Mouse (Mus musculus) liver, embryonic 14.5 days (tissue): ENCODE data around the gene Ccdc148. TPM values are rescaled to one million over a fixed set of nuclear protein-coding genes. Genes with fewer than 3 reads are reported as not detected.

ENCODE experiments used
- ATAC-seq: fragments of 200-750 bp; cut with Nextera tagmentation; 2 replicates; pipeline ENCODE4 v1.8.0; 2017; ENCODE audit warnings: moderate number of reproducible peaks, mild to moderate bottlenecking, moderate library complexity; ENCODE audit not compliant: insufficient read depth
- DNase-seq, 3 experiments: peaks; one replicate each; pipeline ENCODE4 v3.0.0-alpha.2; 2012 to 2013; ENCODE audit warnings: low read depth in 3 of 3, low spot score in 3 of 3
- H3K27ac ChIP-seq: fragments of 300-500 bp; sonication (generic); 2 replicates; pipeline ENCODE4 v1.5.1; 2014; ENCODE audit warnings: moderate library complexity, mild to moderate bottlenecking, control low read depth, inconsistent platforms
- H3K27me3 ChIP-seq: fragments of 300-500 bp; sonication (generic); 2 replicates; pipeline ENCODE4 v1.6.1; 2014; ENCODE audit warnings: mild to moderate bottlenecking, low read length, moderate library complexity; ENCODE audit not compliant: control insufficient read depth, insufficient read depth
- H3K36me3 ChIP-seq: fragments of 300-500 bp; sonication (generic); replicated peaks from 2 replicates; pipeline ENCODE4 v1.6.1; 2014; ENCODE audit warnings: low read depth; ENCODE audit not compliant: control insufficient read depth, insufficient read depth
- H3K4me1 ChIP-seq, 2 experiments: fragments of 200-500 bp in 1 of 2; fragments of 300-500 bp in 1 of 2; sonication (generic) in 1 of 2; replicated peaks; 2 replicates each; pipeline ENCODE4 v1.6.1; 2012 to 2014; ENCODE audit warnings: antibody characterized with exemption in 1 of 2, inconsistent platforms in 1 of 2, low read length in 1 of 2; ENCODE audit not compliant: control insufficient read depth in 2 of 2, insufficient read depth in 2 of 2
- H3K4me2 ChIP-seq: fragments of 300-500 bp; sonication (generic); 2 replicates; pipeline ENCODE4 v1.6.1; 2014; ENCODE audit warnings: low read depth, mild to moderate bottlenecking, control low read depth, moderate library complexity
- H3K4me3 ChIP-seq, 2 experiments: fragments of 200-500 bp in 1 of 2; fragments of 300-500 bp in 1 of 2; sonication (generic) in 1 of 2; 2 replicates each; pipeline ENCODE4 v1.5.1; 2012 to 2014; ENCODE audit warnings: low read depth in 2 of 2, low read length in 2 of 2, mild to moderate bottlenecking in 2 of 2, control low read depth in 1 of 2, inconsistent platforms in 1 of 2, moderate library complexity in 1 of 2; ENCODE audit not compliant: insufficient read depth in 1 of 2
- H3K9ac ChIP-seq: fragments of 300-500 bp; sonication (generic); replicated peaks from 2 replicates; pipeline ENCODE4 v1.6.1; 2014; ENCODE audit warnings: mild to moderate bottlenecking, control low read depth, moderate library complexity
- H3K9me3 ChIP-seq: fragments of 300-500 bp; sonication (generic); 2 replicates; pipeline ENCODE4 v1.6.1; 2016; ENCODE audit warnings: low read length, mixed read lengths; ENCODE audit not compliant: control insufficient read depth
- CTCF ChIP-seq: IDR thresholded peaks from 2 replicates; pipeline ENCODE4 v1.5.1; 2016; ENCODE audit warnings: antibody characterized with exemption, low read depth, control low read depth
- EP300 ChIP-seq: IDR thresholded peaks from 2 replicates; pipeline ENCODE4 v1.6.1; 2016; ENCODE audit warnings: antibody characterized with exemption, low read depth
- WGBS: fragments of 180-500 bp; shearing (Covaris S2); extraction: QIAGEN DNeasy Blood & Tissue Kit; methylation state at CpG from one replicate; pipeline ENCODE4 v1.1.7; 2014; ENCODE audit not compliant: insufficient replicate concordance; 5-methylcytosine and 5-hydroxymethylcytosine counted together
- polyA plus RNA-seq, 2 experiments: library from polyadenylated mRNA; depleted of rRNA in 1 of 2; stranded (reverse) in 1 of 2; unstranded in 1 of 2; fragments of >200 nt; fragmentation: Nextera tagmentation in 1 of 2; extraction: Ambion mirVana in 1 of 2; gene quantifications; 2 replicates each; pipeline versions ENCODE4 v1.2.1 to v1.2.3; 2012 to 2014

The Ccdc148 gene
- polyA plus RNA-seq, 2 experiments = 0.20 to 0.26 TPM

DNA sequence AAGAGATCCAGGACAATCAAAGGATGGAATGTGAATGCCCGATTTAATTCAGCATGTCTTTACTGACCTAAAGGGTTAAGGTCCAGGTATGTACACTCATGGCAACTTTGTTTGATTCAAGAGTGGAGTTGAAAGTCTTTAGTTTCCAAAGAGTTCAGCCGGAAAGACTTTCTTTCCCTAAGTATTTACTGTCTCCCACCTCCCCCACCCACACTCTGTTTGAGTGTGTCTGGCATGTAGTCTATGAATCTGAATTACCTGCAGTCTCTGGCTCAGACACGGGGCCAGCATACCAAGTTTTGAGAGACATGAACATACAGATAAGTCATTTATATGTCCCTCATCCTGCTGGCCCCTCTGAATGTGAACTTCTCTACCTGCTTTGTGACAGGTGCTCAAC, 374.3 kb downstream of the Ccdc148 start:
- H3K4me3 ChIP-seq = no peak overlapping the region
- DNase-seq = no peak
- TF ChIP-seq CTCF (no peak), EP300 (no peak)

DNA sequence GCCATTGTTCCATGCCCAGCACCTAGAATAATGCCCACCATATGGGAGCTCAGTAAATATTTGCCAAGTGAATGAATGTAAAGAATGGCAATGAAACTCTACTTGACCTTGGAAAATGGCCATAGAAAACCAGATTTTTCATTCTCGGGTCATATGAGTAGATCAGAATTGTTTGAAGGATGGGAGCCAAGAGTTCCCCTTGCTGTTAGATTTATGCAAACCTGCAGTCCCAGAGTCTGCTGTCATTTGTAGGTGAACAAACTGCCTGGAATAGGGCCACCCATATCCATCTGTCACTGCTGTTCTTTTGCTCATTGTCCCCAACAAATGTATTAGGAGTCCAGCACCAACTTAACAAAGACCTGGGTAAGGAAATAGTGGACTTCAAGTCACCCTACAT, 377.0 kb downstream of the Ccdc148 start:
- TF ChIP-seq CTCF = no peak
- no peak for TF ChIP-seq EP300
- H3K4me2 ChIP-seq = no peak overlapping the region
- no peaks in the 10 kb centered on the region for H3K27me3 ChIP-seq
- WGBS = 38% methylated on average over 1 of the region's 1 CpGs
- no peak overlapping the region for H3K27ac ChIP-seq
- H3K4me1 ChIP-seq = no peaks in the 10 kb centered on the region
- no peak for ATAC-seq
- no peaks in the 10 kb centered on the region for H3K36me3 ChIP-seq
- H3K9ac ChIP-seq = no peak overlapping the region
- no peaks in the 10 kb centered on the region for H3K9me3 ChIP-seq
- DNase-seq = no peak
- no peak overlapping the region for H3K4me3 ChIP-seq

More for the DNA sequence above, 374.3 kb downstream of the Ccdc148 start:
- 53% methylated on average over 3 of the region's 3 CpGs for WGBS
- no peak overlapping the region for H3K27ac ChIP-seq
- no peaks in the 10 kb centered on the region for H3K36me3 ChIP-seq
- no peak for ATAC-seq
- no peak overlapping the region for H3K4me2 ChIP-seq
- no peaks in the 10 kb centered on the region for H3K4me1 ChIP-seq
- H3K9me3 ChIP-seq = no peaks in the 10 kb centered on the region
- H3K9ac ChIP-seq = no peak overlapping the region
- H3K27me3 ChIP-seq = no peaks in the 10 kb centered on the region

DNA sequence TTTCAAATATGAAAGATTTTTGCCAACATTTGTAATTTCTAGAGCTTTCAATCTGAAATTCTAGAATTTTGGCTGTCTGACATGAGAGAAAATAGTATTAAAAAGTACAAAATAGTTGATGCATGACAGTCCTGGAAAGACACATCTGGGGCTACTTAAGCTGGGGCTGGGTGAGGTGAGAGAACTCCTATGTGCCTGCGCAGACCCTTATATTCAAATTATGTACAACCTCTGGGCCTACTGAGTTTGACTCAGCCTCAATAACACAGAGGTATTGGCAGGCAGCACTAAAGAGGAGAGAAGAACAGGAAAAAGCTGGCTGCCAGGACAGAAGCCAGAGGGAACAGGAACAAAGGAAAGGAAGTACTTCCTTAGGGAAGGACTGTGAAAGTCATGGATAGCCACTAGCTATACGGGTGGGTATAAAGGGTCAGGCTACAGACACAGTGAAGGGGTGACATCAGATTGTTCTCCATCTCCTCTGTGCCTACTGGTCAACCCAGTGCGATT, 381.4 kb downstream of the Ccdc148 start:
- Histone ChIP-seq H3K4me2 (no peak overlapping the region), H3K27me3 (no peaks in the 10 kb centered on the region), H3K9ac (no peak overlapping the region), H3K4me1 (no peaks in the 10 kb centered on the region), H3K27ac (no peak overlapping the region), H3K36me3 (no peaks in the 10 kb centered on the region), H3K4me3 (no peak overlapping the region), H3K9me3 (no peaks in the 10 kb centered on the region)
- DNase-seq (no peak), ATAC-seq (no peak)
- 55% methylated on average over 3 of the region's 3 CpGs for WGBS
- TF ChIP-seq EP300 = no peak
- no peak for TF ChIP-seq CTCF

DNA sequence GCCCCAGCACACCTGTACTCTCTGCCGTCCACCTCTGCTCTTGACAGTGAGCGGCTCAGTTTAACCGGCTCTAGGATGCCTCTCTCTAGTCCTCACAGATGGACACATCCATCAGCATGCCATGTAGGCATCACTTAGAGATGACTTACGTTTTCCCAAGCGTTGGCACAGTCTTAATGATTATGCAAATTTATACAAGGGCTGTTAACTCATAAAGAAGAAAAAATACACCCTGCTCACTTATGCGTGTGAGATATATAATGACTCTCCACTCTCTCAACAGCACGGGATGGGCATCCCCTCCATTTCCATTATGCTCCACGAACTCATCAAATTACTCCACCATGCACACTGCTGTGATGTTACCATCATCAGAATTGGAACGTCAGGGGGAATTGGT, 386.6 kb downstream of the Ccdc148 start:
- Histone ChIP-seq H3K9ac (no peak overlapping the region), H3K4me2 (no peak overlapping the region), H3K4me3 (no peak overlapping the region), H3K27ac (no peak overlapping the region), H3K4me1 (no peaks in the 10 kb centered on the region), H3K9me3 (no peaks in the 10 kb centered on the region), H3K27me3 (no peaks in the 10 kb centered on the region), H3K36me3 (no peaks in the 10 kb centered on the region)
- TF ChIP-seq EP300 (no peak), CTCF (no peak)
- no peak for ATAC-seq
- WGBS = 70% methylated on average over 9 of the region's 9 CpGs
- DNase-seq = no peak

Other genes starting within 250 kb of the Ccdc148 start
- gene Pkp4, start 167 bp upstream of the Ccdc148 start, polyA plus RNA-seq (2012; rRNA removed) = 8.8 and 8.9 TPM in 2 replicates
- 5.2 and 5.3 TPM in 2 replicates for gene Pkp4, start 167 bp upstream of the Ccdc148 start, polyA plus RNA-seq (2014; fragmentation: Nextera tagmentation; extraction: Ambion mirVana)